Mouse (Mus musculus) adrenal gland, adult (tissue): Measurements from ENCODE around the gene Ranbp1.
"Not testable (repeated sequence)": the region's sequence is repeated elsewhere in the genome, so short reads cannot be mapped to it uniquely, and the experiment has no call there.

Experiments used
- DNase-seq, 2 experiments: peaks; one replicate each; pipeline ENCODE4 v3.0.0; 2022 to 2023; ENCODE audit warnings: low spot score in 1 of 2; ENCODE audit not compliant: inconsistent age in 2 of 2

The Ranbp1 gene

DNA sequence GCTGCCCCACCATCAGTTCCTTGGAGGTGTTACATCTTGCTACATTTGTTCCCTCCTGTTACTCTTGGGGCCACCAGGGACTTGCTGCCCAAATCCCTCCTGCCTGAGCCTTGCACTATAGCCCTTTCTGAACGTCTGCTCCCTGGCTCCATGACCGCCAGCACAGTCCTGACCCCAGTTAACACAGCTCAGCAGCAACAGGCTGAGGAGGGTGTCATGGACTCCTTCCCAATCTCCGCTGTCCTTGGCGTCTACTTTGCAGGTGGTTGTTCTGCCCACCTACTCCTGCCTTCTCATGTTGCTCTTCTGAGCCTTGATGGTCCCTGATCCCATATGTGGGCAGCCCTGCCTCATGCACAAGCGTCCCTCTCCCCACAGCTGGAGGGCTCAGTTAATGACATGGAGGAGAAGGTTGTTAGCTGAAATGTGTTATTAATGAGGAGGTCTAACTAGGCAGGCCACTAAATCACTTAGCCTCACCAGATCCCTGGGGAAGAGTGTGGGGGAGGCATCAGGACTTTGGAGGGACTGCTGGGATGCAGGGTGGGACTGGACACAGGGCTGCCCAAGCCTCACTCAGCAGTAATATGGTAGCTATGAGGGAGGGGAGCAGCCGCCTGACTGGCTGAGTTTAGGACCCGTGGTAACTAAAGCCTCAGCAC is 45.0 kb downstream of the Ranbp1 start:
- DNase-seq, result no peak

DNA sequence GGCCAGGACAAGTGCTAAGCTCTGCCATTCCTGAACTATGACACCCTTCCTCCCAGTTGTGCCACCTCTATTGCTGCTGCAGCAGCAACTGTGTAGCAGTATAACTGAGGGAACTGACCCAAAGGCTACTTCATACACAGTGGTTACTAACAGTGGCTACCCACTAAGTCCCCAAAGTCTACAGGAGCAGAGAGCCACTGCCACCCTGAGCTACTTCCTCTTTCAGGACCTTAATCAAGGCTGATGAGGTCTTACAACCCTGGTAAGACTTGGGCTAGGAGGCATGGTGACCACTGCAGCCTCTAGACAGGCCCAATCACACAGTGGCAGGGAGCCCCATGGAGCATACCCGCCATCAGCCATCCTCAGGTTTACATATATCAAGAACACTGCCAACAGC is 46.5 kb downstream of the Ranbp1 start:
- no peak for DNase-seq

DNA sequence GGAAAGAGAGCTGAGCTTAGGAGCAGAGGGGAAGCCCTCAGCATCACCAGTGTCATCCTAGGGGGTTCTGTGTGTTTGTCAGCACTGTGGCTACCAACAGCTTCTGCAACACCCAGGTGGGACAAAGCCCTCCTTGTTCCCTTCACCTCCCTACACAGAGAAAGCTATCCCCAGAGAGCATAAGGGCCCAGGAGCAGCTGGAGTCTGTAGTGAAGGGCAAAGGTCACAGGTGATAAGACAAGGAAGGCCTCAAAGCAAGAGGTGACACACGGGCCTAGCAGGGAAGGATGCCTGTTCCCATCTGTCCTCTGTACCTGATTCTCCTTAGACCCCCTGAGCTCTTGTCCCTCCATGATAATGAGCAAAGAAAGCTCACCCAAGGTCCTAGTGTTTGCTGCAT is 46.9 kb downstream of the Ranbp1 start:
- DNase-seq, result no peak

DNA sequence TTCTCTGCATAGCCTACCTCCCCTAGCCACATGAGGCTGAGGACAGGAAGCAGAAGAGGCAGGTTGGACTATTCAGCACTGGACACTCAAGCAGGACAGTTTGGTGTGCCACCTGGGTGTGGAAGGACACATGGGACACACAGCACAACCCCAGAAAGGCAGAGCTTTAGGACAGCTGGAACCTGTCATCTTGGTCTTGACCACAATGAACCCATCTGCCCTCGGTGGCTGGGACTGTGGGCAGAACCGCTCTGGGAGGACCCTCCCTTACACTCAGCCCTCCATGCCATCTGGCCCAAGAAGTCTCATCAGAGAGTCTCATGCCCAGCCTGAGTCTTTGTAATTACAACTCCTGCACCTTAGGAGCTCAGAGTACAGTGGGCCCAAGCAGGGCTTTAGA is 48.5 kb downstream of the Ranbp1 start:
- DNase-seq, result no peak

DNA sequence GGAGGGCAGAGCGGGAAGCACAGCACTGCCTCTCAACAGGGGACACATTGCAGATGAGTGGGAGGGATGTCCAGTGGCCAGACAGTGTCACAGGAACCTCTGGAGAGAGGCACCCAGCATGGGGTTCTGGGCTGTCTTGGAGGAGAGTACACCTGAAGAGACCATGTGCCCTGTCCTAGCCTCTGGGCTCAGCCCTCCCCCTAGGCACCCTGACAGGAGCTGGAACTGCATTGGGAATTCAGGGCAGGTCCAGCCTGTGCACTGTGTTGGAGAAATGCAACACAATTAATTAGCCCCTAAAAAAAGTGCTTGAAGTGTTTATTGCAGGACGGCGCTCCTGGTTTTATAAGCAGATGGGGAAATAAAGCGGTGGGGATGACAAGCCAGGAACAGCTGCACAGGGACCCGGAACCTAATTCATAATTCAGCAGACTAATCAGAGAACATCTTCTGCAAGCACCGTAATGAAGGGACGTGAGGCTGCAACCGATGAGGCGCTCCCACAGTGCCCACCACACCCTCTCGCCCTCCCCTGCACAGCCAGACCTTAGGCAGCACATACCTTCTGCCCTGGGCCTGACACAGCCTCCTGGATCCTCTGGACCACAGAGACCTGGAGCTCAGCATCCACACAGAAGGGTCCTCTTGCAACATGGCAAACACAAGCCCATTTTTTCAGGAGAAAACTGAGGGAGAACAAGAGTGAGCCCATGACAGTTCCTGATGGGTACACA is 50.0 kb downstream of the Ranbp1 start:
- no peak for DNase-seq

DNA sequence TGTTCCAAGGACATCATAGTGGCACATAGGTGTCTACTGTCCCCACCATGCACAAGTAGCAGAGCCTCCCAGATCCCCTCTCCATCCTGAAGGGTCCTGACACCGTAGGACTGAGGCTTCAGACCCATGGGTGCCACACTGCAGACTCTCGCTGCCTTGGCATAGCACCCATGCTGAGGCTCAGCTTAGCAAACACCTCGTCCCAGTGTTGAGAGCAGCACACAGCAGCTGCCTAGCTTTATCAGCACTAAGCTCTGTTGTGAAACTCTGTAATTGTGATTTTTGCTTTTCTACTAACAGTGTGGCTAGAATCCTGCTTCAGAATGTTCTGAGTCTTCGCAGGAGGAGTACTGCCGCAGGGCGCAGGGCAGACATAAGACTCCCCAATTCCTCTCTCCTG is 50.7 kb downstream of the Ranbp1 start:
- DNase-seq, result no peak

DNA sequence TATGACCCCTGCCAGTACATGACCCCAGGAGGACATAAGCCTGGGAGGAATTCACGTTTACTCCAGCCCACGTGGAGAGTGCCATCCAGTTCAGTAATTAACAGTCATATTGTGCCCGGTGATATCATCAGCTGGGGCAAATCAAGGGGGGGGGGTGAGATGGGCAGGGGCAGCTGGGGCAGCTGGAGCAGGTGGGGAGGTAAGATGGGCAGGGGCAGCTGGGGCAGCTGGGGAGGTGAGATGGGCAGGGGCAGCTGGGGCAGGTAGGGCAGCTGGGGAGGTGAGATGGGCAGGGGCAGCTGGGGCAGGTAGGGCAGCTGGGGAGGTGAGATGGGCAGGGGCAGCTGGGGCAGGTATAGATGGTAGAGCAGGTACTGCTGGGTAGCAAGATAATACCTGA is 53.0 kb downstream of the Ranbp1 start:
- DNase-seq, result not testable (repeated sequence)

DNA sequence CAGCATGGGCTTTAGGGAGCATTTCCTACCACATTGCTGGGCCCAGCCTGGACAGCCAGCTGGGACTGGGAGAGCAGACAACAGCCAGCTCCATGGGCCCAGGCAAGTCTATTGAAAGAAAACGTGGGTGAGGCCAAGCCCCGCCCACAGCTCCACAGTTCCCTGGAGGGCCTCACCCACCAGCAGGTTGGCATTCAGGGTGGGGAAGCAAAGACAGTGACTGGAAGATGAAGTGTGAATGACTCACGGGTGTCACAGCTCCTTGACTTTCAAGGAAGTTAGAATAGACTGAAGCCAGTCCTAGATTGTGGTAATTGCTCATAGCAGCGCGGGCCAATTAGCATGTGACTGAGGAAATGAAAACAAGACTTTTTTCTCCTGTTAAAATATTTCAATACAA is 53.5 kb downstream of the Ranbp1 start:
- DNase-seq, result no peak

DNA sequence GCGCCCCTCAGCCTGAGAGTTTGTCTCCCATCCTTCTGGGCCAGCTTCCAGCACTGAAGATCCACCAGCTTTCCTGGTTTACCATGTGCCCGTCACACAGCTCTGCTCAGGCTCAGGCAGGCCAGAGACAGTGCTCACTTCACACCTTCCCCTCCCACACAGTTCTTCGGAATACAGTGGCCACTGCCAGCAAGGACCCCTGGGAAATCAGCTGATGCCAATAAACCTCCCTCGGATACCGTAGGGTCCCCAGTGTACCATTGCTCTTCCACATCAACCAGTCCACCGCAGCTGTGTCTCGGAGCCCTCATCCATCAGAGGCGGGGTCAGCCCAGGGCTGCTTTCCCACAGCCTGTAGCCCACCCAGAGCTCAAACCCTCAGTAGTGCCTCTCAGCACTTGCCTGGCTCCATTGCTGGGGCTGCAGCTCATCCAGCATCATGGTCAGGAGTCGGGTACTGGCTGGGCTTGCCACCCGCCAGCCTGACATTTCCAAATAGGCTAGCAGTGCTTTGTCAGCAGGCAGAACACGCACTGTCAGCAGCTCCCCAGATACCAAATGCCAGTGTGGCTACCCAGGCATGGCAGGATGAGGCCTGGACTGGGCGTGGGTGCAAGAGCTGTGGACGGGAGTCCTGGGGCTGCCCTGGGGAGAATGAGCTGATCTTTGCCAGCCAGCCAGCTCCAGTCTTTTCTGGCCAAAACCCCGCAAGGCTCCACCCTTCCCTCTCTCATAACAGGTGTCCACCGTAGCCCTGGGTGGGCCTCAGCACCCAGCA is 54.1 kb downstream of the Ranbp1 start:
- DNase-seq, result no peak

DNA sequence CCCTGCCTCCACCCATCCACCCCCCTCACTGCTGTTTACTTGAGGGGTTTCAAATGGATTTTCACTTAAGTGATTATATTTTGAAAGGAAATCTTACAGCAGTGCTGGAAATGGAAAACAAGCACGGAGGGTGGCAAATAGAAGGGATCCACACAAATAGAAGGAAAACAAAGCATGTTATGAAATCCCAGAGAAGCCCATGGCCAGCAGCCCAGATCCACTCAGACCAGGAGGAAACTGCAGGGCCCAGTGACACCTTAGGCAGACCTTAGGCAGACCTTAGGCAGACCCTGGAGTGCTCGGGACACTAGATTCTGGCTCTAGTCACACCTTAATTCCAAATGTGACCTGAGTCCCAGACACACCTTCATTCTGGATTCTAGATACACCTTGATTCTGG is 57.5 kb downstream of the Ranbp1 start:
- DNase-seq, result no peak
